Mouse (Mus musculus): ENCODE results near the gene Gm10358.

DNA sequence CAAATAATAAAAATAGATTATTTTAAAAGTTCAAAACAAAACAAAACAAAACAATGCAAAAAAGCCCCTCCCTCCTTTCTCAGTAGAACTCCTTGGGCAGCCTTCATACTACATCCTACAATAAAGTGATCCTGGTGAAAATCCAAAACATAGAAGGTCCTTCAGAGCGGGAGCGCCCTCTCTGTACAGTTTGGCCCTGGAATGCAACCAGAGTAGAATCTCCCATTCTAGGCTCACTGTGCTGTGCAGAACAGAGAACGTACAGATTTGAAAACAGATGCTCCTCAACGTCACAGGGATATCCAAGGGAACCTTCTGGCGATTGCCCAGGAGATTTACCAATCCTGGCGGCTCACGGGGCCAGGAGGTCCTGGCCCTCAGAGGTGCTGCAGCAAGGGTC, 42.0 kb upstream of the Gm10358 start, which contains the start of gene Iqcm:
- TF ChIP-seq NRF1 (IDR thresholded peaks at IDR 0.05; ENCODE audit: insufficient read depth, low read depth, low read length, poor library complexity, severe bottlenecking) (no peak), POLR2A (IDR thresholded peaks at IDR 0.05; ENCODE audit: control insufficient read depth in 1 of 2, insufficient read depth in 1 of 2, low read depth in 1 of 2, low read length in 2 of 2, poor library complexity in 1 of 2) (no peak), CTCF (IDR thresholded peaks at IDR 0.05 in 2 of 3, conservative IDR thresholded peaks at IDR 0.05 in 1 of 3; ENCODE audit: control insufficient read depth in 1 of 3, insufficient read depth in 1 of 3, low read depth in 2 of 3, low read length in 3 of 3, poor library complexity in 1 of 3, severe bottlenecking in 1 of 3) (no peak), EP300 (IDR thresholded peaks at IDR 0.05; ENCODE audit: low read depth in 1 of 2, low read length in 2 of 2) (no peak), E2F4 (IDR thresholded peaks at IDR 0.05; ENCODE audit: borderline replicate concordance, low read depth, low read length) (no peak), MAX (IDR thresholded peaks at IDR 0.05; ENCODE audit: low read length) (no peak), ZC3H11A (IDR thresholded peaks at IDR 0.05; ENCODE audit: low read depth, low read length) (no peak), POLR2AphosphoS2 (IDR thresholded peaks at IDR 0.05; ENCODE audit: low read length) (no peak), ELF1 (IDR thresholded peaks at IDR 0.05; ENCODE audit: low read depth, low read length) (no peak), JUND (IDR thresholded peaks at IDR 0.05; ENCODE audit: low read depth, low read length) (no peak), SMC3 (IDR thresholded peaks at IDR 0.05; ENCODE audit: low read depth, low read length) (no peak)

Measured in MEL (cell line).